Mouse (Mus musculus) subcutaneous adipose tissue, adult 2 months (tissue): ENCODE results near the gene Ihh. TPM values are rescaled to one million over a fixed set of nuclear protein-coding genes. Genes with fewer than 3 reads are reported as not detected.

Experiments
- polyA plus RNA-seq: library from polyadenylated mRNA; depleted of rRNA; stranded (reverse); fragments of >200 nt; gene quantifications from 2 replicates; pipeline ENCODE4 v1.2.3, GENCODE M21; 2012; ENCODE audit warnings: low replicate concordance; rRNA removed

Ihh gene
- polyA plus RNA-seq, result 0.17 and 35.2 TPM in 2 replicates

GRCm38 (mm10) chr1:74951556-74952210 lies at the start of gene Ihh:
Ihh (minus strand) TSS chr1:74951672.

GRCm38 (mm10) chr1:74935402-74935801 lies 16.1 kb downstream of the Ihh start, which contains the start of gene Cfap65:
Cfap65 (minus strand) TSS chr1:74935599.

Other genes with a start within 250 kb of the Ihh start
- 44.1 and 60.8 TPM in 2 replicates for gene Cyp27a1, start 238.1 kb downstream of the Ihh start, polyA plus RNA-seq
- gene Prkag3, start 202.5 kb downstream of the Ihh start, polyA plus RNA-seq, result 0.60 and 9.6 TPM in 2 replicates
- 0.60 and 5.8 TPM in 2 replicates for gene Wnt6, start 179.8 kb downstream of the Ihh start, polyA plus RNA-seq
- 0.04 and 0.22 TPM in 2 replicates for gene Wnt10a, start 160.2 kb downstream of the Ihh start, polyA plus RNA-seq
- gene Cdk5r2, start 96.7 kb downstream of the Ihh start, polyA plus RNA-seq, result 0.06 TPM in 1 of 2 replicates, not detected in the other
- gene Fev, start 66.3 kb downstream of the Ihh start, polyA plus RNA-seq, result not detected in 2 replicates
- not detected in 2 replicates for gene Cryba2, start 58.5 kb downstream of the Ihh start, polyA plus RNA-seq
- not detected in 2 replicates for gene Cfap65, start 16.1 kb downstream of the Ihh start, polyA plus RNA-seq
- 3.5 and 6.6 TPM in 2 replicates for gene Nhej1, start 173.5 kb upstream of the Ihh start, polyA plus RNA-seq
- 0.43 and 1.3 TPM in 2 replicates for gene Slc23a3, start 182.2 kb upstream of the Ihh start, polyA plus RNA-seq
- 47.3 and 55.4 TPM in 2 replicates for gene Cnppd1, start 191.0 kb upstream of the Ihh start, polyA plus RNA-seq
- gene Retreg2, start 191.1 kb upstream of the Ihh start, polyA plus RNA-seq, result 100 and 133 TPM in 2 replicates
- 65.1 and 66.9 TPM in 2 replicates for gene Zfand2b, start 217.0 kb upstream of the Ihh start, polyA plus RNA-seq
- gene Abcb6, start 228.7 kb upstream of the Ihh start, polyA plus RNA-seq, result 32.2 and 39.4 TPM in 2 replicates
- 18.2 and 25.3 TPM in 2 replicates for gene Ankzf1, start 240.5 kb upstream of the Ihh start, polyA plus RNA-seq
- 62.4 and 75.2 TPM in 2 replicates for gene Atg9a, start 240.5 kb upstream of the Ihh start, polyA plus RNA-seq